Comparison of ENCODE assay signal across 8 mouse cellular contexts in genomic region chr12:108422495-108422857, GRCm38 (mm10). TPM values are rescaled to one million over a fixed set of nuclear protein-coding genes. Genes with fewer than 3 reads are reported as not detected.
DNase-seq lines count a peak whose midpoint lies in the region; ATAC-seq and TF ChIP-seq lines count a peak whose summit lies in the region.

No protein-coding gene starts in this region.

- no peaks in the 10 kb centered on the region for H3K4me1 ChIP-seq in bone marrow macrophage, adult 2 months (ENCODE audit: control insufficient read depth, insufficient read depth, low read length)
- H3K4me1 ChIP-seq in forebrain, embryonic 13.5 days: peaks cover 26% of the 10 kb centered on the region
- H3K4me1 ChIP-seq in intestine, embryonic 14.5 days (replicated peaks; ENCODE audit: control insufficient read depth, insufficient read depth, low read length): peaks cover 12% of the 10 kb centered on the region; the same call in 1 of the 2 replicates
- H3K4me1 ChIP-seq in liver, embryonic 15.5 days (replicated peaks): 0 out of 2 replicates have a peak, but pooled peaks cover 4% of the 10 kb centered on the region

- H3K27me3 ChIP-seq in forebrain, embryonic 13.5 days: peaks cover 8% of the 10 kb centered on the region; the same call in 1 of the 2 replicates
- H3K27me3 ChIP-seq in intestine, embryonic 14.5 days (replicated peaks; ENCODE audit: control insufficient read depth, insufficient read depth, low read length): no peaks in the 10 kb centered on the region
- H3K27me3 ChIP-seq in liver, embryonic 15.5 days: peaks cover 54% of the 10 kb centered on the region

- peak; percentile 75 for ATAC-seq in forebrain, embryonic 13.5 days
- ATAC-seq in intestine, embryonic 14.5 days (replicated peaks; ENCODE audit: low FRiP score, low TSS enrichment, low read depth): peak; percentile 62
- no peak for ATAC-seq in liver, embryonic 15.5 days (ENCODE audit: insufficient read depth)
- ATAC-seq in activated CD4-positive, CD25-positive, alpha-beta regulatory T cell, adult 4 months: no peak

- H3K9me3 ChIP-seq in forebrain, embryonic 13.5 days (replicated peaks): no peaks in the 10 kb centered on the region
- H3K9me3 ChIP-seq in intestine, embryonic 14.5 days (ENCODE audit: control insufficient read depth, low read length): no peaks in the 10 kb centered on the region
- H3K9me3 ChIP-seq in liver, embryonic 15.5 days (replicated peaks): no peaks in the 10 kb centered on the region

- DNase-seq in kidney, adult 18-20 months: peak; percentile 41
- no peak for DNase-seq in kidney, adult 11 months
- no peak for DNase-seq in intestine, embryonic 14.5 days (ENCODE audit: low spot score)
- peak; percentile 47 to 62 for DNase-seq in right cerebral cortex, adult 2 months (ENCODE audit: low spot score in 2 of 2)

- WGBS in forebrain, embryonic 13.5 days: under 1% methylated on average over 10 of the region's 14 CpGs
- 2% methylated on average over 14 of the region's 14 CpGs for WGBS in intestine, embryonic 14.5 days
- 2% methylated on average over 14 of the region's 14 CpGs for WGBS in liver, embryonic 15.5 days (ENCODE audit: insufficient replicate concordance)

- H3K36me3 ChIP-seq in forebrain, embryonic 13.5 days (ENCODE audit: poor library complexity, severe bottlenecking): no peaks in the 10 kb centered on the region
- no peaks in the 10 kb centered on the region for H3K36me3 ChIP-seq in intestine, embryonic 14.5 days (ENCODE audit: control insufficient read depth, insufficient read depth, low read length)
- no peaks in the 10 kb centered on the region for H3K36me3 ChIP-seq in liver, embryonic 15.5 days (replicated peaks)

- no peak for TF ChIP-seq POLR2A in bone marrow macrophage, adult 2 months (IDR thresholded peaks at IDR 0.05; ENCODE audit: borderline replicate concordance, low read depth, low read length)

- peak overlapping the region; percentile 90 for H3K9ac ChIP-seq in forebrain, embryonic 13.5 days
- H3K9ac ChIP-seq in intestine, embryonic 14.5 days (ENCODE audit: low read length): peak overlapping the region; percentile 79
- no peak overlapping the region for H3K9ac ChIP-seq in liver, embryonic 15.5 days

- 0 out of 2 replicates have a peak overlapping the region, but pooled peaks have one; percentile 51 for H3K4me3 ChIP-seq in bone marrow macrophage, adult 2 months (ENCODE audit: insufficient read depth, low read length)
- H3K4me3 ChIP-seq in forebrain, embryonic 13.5 days: peak overlapping the region; percentile 80
- peak overlapping the region; percentile 70 for H3K4me3 ChIP-seq in intestine, embryonic 14.5 days (ENCODE audit: low read depth, low read length)
- peak overlapping the region; percentile 53 for H3K4me3 ChIP-seq in liver, embryonic 15.5 days (replicated peaks)

- peak overlapping the region; percentile 74 for H3K4me2 ChIP-seq in forebrain, embryonic 13.5 days
- H3K4me2 ChIP-seq in intestine, embryonic 14.5 days (ENCODE audit: low read length): peak overlapping the region; percentile 59
- H3K4me2 ChIP-seq in liver, embryonic 15.5 days: peak overlapping the region; percentile 67

- no peak overlapping the region for H3K27ac ChIP-seq in bone marrow macrophage, adult 2 months (ENCODE audit: insufficient read depth, low read depth, low read length)
- peak overlapping the region; percentile 89 for H3K27ac ChIP-seq in forebrain, embryonic 13.5 days
- H3K27ac ChIP-seq in intestine, embryonic 14.5 days (ENCODE audit: low read depth): peak overlapping the region; percentile 85; the same call in 1 of the 2 replicates
- no peak overlapping the region for H3K27ac ChIP-seq in liver, embryonic 15.5 days (replicated peaks)

- TF ChIP-seq CTCF in bone marrow macrophage, adult 2 months (IDR thresholded peaks at IDR 0.05; ENCODE audit: low read depth, low read length): no peak

RNA-seq across cellular contexts. Expression of gene Eml1, which starts 51.7 kb away (rescaled TPM):
- 0.38 and 0.65 TPM in 2 replicates for polyA plus RNA-seq in bone marrow macrophage, adult 2 months (2012; ENCODE audit: insufficient read depth, insufficient read length, missing spikeins)
- polyA plus RNA-seq in forebrain, embryonic 13.5 days (2015; fragmentation: Nextera tagmentation; extraction: Ambion mirVana): 54.5 and 71.4 TPM in 2 replicates
- polyA plus RNA-seq in intestine, embryonic 14.5 days (2014; fragmentation: Nextera tagmentation; extraction: Ambion mirVana): 72.4 and 94.5 TPM in 2 replicates
- 5.5 and 6.1 TPM in 2 replicates for polyA plus RNA-seq in liver, embryonic 15.5 days (2015; fragmentation: Nextera tagmentation; extraction: Ambion mirVana)
- polyA plus RNA-seq in activated CD4-positive, CD25-positive, alpha-beta regulatory T cell, adult 4 months (2017; shearing (Covaris generic)): under 1 TPM in 1 of 2 experiments, not detected in 1; 0.38 TPM

Comparison
In these comparisons a context has a peak if more than half of its experiments do, and no peak if none do; other contexts are left out.
1. DNase-seq: peak in kidney, adult 18-20 months (single experiment) and right cerebral cortex, adult 2 months (2 of 2); none in kidney, adult 11 months (single experiment) and intestine, embryonic 14.5 days (single experiment).
2. H3K27ac ChIP-seq: peak in forebrain, embryonic 13.5 days (single experiment) and intestine, embryonic 14.5 days (single experiment); none in bone marrow macrophage, adult 2 months (single experiment) and liver, embryonic 15.5 days (single experiment).
3. ATAC-seq: peak in forebrain, embryonic 13.5 days (single experiment) and intestine, embryonic 14.5 days (single experiment); none in liver, embryonic 15.5 days (single experiment) and activated CD4-positive, CD25-positive, alpha-beta regulatory T cell, adult 4 months (single experiment).
4. Peak in every context shown above with its lines, with median percentiles within 50 percentile points of each other: H3K4me3 ChIP-seq and H3K4me2 ChIP-seq.